Mouse (Mus musculus): Measurements from ENCODE around the gene Nfkb2. TPM values are rescaled to one million over a fixed set of nuclear protein-coding genes. Genes with fewer than 3 reads are reported as not detected.

The Nfkb2 gene
- polyA plus RNA-seq, 1 experiment from 2014 or later = 6.1 TPM

GRCm38 (mm10) chr19:46315752-46316610, 11.9 kb downstream of the Nfkb2 start:
- H3K4me1 ChIP-seq (replicated peaks; ENCODE audit: control insufficient read depth, insufficient read depth, low read length) = no peaks in the 10 kb centered on the region
- H3K9me3 ChIP-seq (ENCODE audit: control insufficient read depth) = no peaks in the 10 kb centered on the region
- peak overlapping the region; percentile 21; the same call in 1 of the 2 replicates for H3K27ac ChIP-seq (ENCODE audit: low read depth, low read length)
- peaks cover 56% of the 10 kb centered on the region for H3K27me3 ChIP-seq (replicated peaks; ENCODE audit: control insufficient read depth, insufficient read depth, low read length)
- H3K36me3 ChIP-seq (ENCODE audit: control insufficient read depth, insufficient read depth) = peaks cover 12% of the 10 kb centered on the region
- peak overlapping the region; percentile 66 for H3K4me2 ChIP-seq (replicated peaks; ENCODE audit: low read depth)
- peak overlapping the region; percentile 39 for H3K4me3 ChIP-seq (ENCODE audit: low read depth, low read length)
- WGBS = 36% methylated on average over 12 of the region's 12 CpGs
- H3K9ac ChIP-seq (ENCODE audit: low read depth, low read length) = no peak overlapping the region
- no peak for TF ChIP-seq CTCF (IDR thresholded peaks at IDR 0.05; ENCODE audit: low read depth)
- ATAC-seq = 0 out of 2 replicates have a peak, but pooled peaks have one; percentile 9

- peaks cover 57% of the 10 kb centered on the region for H3K27me3 ChIP-seq (replicated peaks; ENCODE audit: control insufficient read depth, insufficient read depth, low read length)
- no peak for ATAC-seq
- WGBS = 23% methylated on average over 15 of the region's 15 CpGs
These were observed 12.9 kb downstream of the Nfkb2 start for GRCm38 (mm10) chr19:46316846-46317545.

GRCm38 (mm10) chr19:46317546-46317885, 13.4 kb downstream of the Nfkb2 start:
- Histone ChIP-seq H3K9me3 (ENCODE audit: control insufficient read depth) (no peaks in the 10 kb centered on the region), H3K4me1 (replicated peaks; ENCODE audit: control insufficient read depth, insufficient read depth, low read length) (0 out of 2 replicates have a peak, but pooled peaks cover 2% of the 10 kb centered on the region), H3K27ac (ENCODE audit: low read depth, low read length) (peak overlapping the region; percentile 62; the same call in 1 of the 2 replicates), H3K4me3 (ENCODE audit: low read depth, low read length) (peak overlapping the region; percentile 39), H3K27me3 (replicated peaks; ENCODE audit: control insufficient read depth, insufficient read depth, low read length) (peaks cover 62% of the 10 kb centered on the region), H3K9ac (ENCODE audit: low read depth, low read length) (peak overlapping the region; percentile 40), H3K4me2 (replicated peaks; ENCODE audit: low read depth) (peak overlapping the region; percentile 66), H3K36me3 (ENCODE audit: control insufficient read depth, insufficient read depth) (no peaks in the 10 kb centered on the region; the same call in 1 of the 2 replicates)
- ATAC-seq = 0 out of 2 replicates have a peak, but pooled peaks have one; percentile 0
- no peak for TF ChIP-seq CTCF (IDR thresholded peaks at IDR 0.05; ENCODE audit: low read depth)
- 2% methylated on average over 39 of the region's 48 CpGs for WGBS

More at GRCm38 (mm10) chr19:46316846-46317545, 12.9 kb downstream of the Nfkb2 start:
- no peak for TF ChIP-seq CTCF (IDR thresholded peaks at IDR 0.05; ENCODE audit: low read depth)
- Histone ChIP-seq H3K4me2 (replicated peaks; ENCODE audit: low read depth) (peak overlapping the region; percentile 66), H3K9me3 (ENCODE audit: control insufficient read depth) (no peaks in the 10 kb centered on the region), H3K4me3 (ENCODE audit: low read depth, low read length) (peak overlapping the region; percentile 39), H3K36me3 (ENCODE audit: control insufficient read depth, insufficient read depth) (peaks cover 2% of the 10 kb centered on the region; the same call in 1 of the 2 replicates), H3K4me1 (replicated peaks; ENCODE audit: control insufficient read depth, insufficient read depth, low read length) (no peaks in the 10 kb centered on the region), H3K9ac (ENCODE audit: low read depth, low read length) (peak overlapping the region; percentile 40), H3K27ac (ENCODE audit: low read depth, low read length) (peak overlapping the region; percentile 21; the same call in 1 of the 2 replicates)

- WGBS = 1% methylated on average over 27 of the region's 42 CpGs
- H3K4me1 ChIP-seq (replicated peaks; ENCODE audit: control insufficient read depth, insufficient read depth, low read length) = 0 out of 2 replicates have a peak, but pooled peaks cover 3% of the 10 kb centered on the region
- H3K36me3 ChIP-seq (ENCODE audit: control insufficient read depth, insufficient read depth) = no peaks in the 10 kb centered on the region; the same call in 1 of the 2 replicates
- no peak for TF ChIP-seq CTCF (IDR thresholded peaks at IDR 0.05; ENCODE audit: low read depth)
- peak overlapping the region; percentile 66 for H3K4me2 ChIP-seq (replicated peaks; ENCODE audit: low read depth)
- no peaks in the 10 kb centered on the region for H3K9me3 ChIP-seq (ENCODE audit: control insufficient read depth)
- peak overlapping the region; percentile 40 for H3K9ac ChIP-seq (ENCODE audit: low read depth, low read length)
- peaks cover 67% of the 10 kb centered on the region for H3K27me3 ChIP-seq (replicated peaks; ENCODE audit: control insufficient read depth, insufficient read depth, low read length)
- H3K4me3 ChIP-seq (ENCODE audit: low read depth, low read length) = peak overlapping the region; percentile 39
- peak overlapping the region; percentile 62; the same call in 1 of the 2 replicates for H3K27ac ChIP-seq (ENCODE audit: low read depth, low read length)
- ATAC-seq = peak; percentile 11; the same call in 1 of the 2 replicates
These were observed 13.9 kb downstream of the Nfkb2 start for GRCm38 (mm10) chr19:46318031-46318471.

GRCm38 (mm10) chr19:46318586-46319378, 14.7 kb downstream of the Nfkb2 start:
- Histone ChIP-seq H3K4me1 (replicated peaks; ENCODE audit: control insufficient read depth, insufficient read depth, low read length) (0 out of 2 replicates have a peak, but pooled peaks cover 3% of the 10 kb centered on the region), H3K36me3 (ENCODE audit: control insufficient read depth, insufficient read depth) (no peaks in the 10 kb centered on the region), H3K9me3 (ENCODE audit: control insufficient read depth) (no peaks in the 10 kb centered on the region), H3K9ac (ENCODE audit: low read depth, low read length) (no peak overlapping the region), H3K4me3 (ENCODE audit: low read depth, low read length) (peak overlapping the region; percentile 7; the same call in 1 of the 2 replicates), H3K4me2 (replicated peaks; ENCODE audit: low read depth) (peak overlapping the region; percentile 66), H3K27me3 (replicated peaks; ENCODE audit: control insufficient read depth, insufficient read depth, low read length) (peaks cover 69% of the 10 kb centered on the region), H3K27ac (ENCODE audit: low read depth, low read length) (no peak overlapping the region)
- TF ChIP-seq CTCF (IDR thresholded peaks at IDR 0.05; ENCODE audit: low read depth) = no peak
- WGBS = 12% methylated on average over 16 of the region's 16 CpGs
- ATAC-seq = no peak
